Mouse (Mus musculus) macrophage (primary cell): ENCODE results near the gene Sik3. TPM values are rescaled to one million over a fixed set of nuclear protein-coding genes. Genes with fewer than 3 reads are reported as not detected.
"Not testable (repeated sequence)": the region's sequence is repeated elsewhere in the genome, so short reads cannot be mapped to it uniquely, and the experiment has no call there.

Experiments used
- H3K27ac ChIP-seq: fragments of 350-480 bp; formaldehyde crosslinking; 2 replicates; pipeline ENCODE4 v1.9.0; 2021
- H3K36me3 ChIP-seq: fragments of 350-480 bp; formaldehyde crosslinking; 2 replicates; pipeline ENCODE4 v1.9.0; 2021; ENCODE audit errors: inconsistent target
- H3K4me3 ChIP-seq: fragments of 350-480 bp; formaldehyde crosslinking; 2 replicates; pipeline ENCODE4 v1.9.0; 2021; ENCODE audit errors: inconsistent target
- H3K79me2 ChIP-seq: fragments of 350-480 bp; formaldehyde crosslinking; 2 replicates; pipeline ENCODE4 v1.9.0; 2021; ENCODE audit errors: inconsistent target
- WGBS: methylation state at CpG from one replicate; pipeline ENCODE4 v1.1.7; 2026; ENCODE audit warnings: inconsistent platforms; ENCODE audit not compliant: missing documents; 5-methylcytosine and 5-hydroxymethylcytosine counted together
- polyA plus RNA-seq: library from polyadenylated mRNA; stranded (reverse); fragments of 250-400 nt; gene quantifications from 3 replicates; pipeline ENCODE4 v1.2.4, GENCODE M21; 2018; ENCODE audit warnings: inconsistent platforms

The Sik3 gene
- polyA plus RNA-seq, 1 experiment from 2014 or later: 34.1 TPM

DNA sequence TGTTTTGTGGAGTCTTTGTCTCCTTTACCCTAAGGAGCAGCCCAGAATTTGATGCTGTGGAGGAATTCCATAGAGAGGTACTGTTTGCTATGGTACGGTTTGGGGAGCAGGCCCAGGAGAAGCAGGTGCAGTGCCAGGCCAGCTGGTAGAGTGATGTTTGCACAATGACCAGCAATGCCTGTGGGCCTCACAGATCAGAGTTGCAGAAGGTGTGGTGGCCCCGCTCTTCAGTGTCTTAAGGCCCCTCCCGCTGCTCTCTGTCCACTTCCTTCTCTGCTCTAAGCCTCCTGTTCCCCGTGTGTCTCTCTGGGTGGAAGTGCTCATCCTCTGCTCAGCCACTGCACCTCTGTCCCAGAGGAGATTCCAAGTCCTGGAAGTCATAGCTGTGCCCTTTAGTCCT lies 108.9 kb downstream of the Sik3 start:
- 21% methylated on average over 4 of the region's 4 CpGs for WGBS
- Histone ChIP-seq H3K79me2 (peaks cover 43% of the 10 kb centered on the region; the same call in 1 of the 2 replicates), H3K27ac (peak overlapping the region; percentile 75), H3K36me3 (peaks cover 12% of the 10 kb centered on the region; the same call in 1 of the 2 replicates), H3K4me3 (no peak overlapping the region)

DNA sequence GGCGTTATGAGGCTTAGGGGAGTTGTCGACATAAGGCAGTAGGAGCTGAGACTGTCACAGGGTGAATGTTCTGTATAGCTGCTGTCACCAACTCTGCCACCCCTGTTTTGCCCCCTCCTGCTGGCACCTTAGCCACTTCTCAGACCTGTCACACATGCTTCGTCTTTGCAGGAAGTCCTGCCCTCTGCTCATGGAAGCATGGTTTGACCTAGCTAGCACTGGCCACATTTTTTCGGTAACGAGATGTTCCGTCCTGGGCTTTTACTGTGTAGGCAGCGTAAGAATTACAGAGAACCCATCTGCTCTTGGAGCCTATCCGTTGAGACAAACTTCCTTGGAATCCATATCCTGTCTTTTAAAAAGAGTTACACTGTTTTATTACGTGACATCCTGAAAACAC lies 110.1 kb downstream of the Sik3 start:
- Histone ChIP-seq H3K4me3 (no peak overlapping the region), H3K36me3 (peaks cover 16% of the 10 kb centered on the region)
- 89% methylated on average over 8 of the region's 9 CpGs for WGBS

DNA sequence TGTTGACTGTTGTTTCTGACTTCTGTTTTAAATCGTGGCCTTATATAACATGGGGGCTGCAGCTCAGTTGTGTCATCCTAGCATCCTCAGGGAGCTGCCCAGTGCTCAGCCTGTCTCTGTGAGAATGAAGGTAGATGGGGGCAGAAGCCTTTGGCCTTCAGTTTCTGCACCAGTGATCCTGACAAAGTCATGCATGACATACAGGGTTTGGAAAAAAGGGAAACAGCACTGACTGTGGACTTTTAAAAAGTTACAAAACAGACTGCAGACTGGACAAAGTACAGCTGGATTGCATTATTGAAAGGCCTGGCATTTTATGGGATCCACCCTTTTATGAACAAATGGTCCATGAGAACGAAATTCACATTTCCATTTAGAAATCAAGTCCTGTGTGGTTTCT lies 113.7 kb downstream of the Sik3 start:
- H3K27ac ChIP-seq: no peak overlapping the region
- 82% methylated on average over 2 of the region's 2 CpGs for WGBS
- H3K36me3 ChIP-seq: peaks cover 31% of the 10 kb centered on the region
- no peak overlapping the region for H3K4me3 ChIP-seq
- H3K79me2 ChIP-seq: peaks cover 17% of the 10 kb centered on the region; the same call in 1 of the 2 replicates

More for the DNA sequence above, 110.1 kb downstream of the Sik3 start:
- Histone ChIP-seq H3K27ac (no peak overlapping the region), H3K79me2 (peaks cover 30% of the 10 kb centered on the region; the same call in 1 of the 2 replicates)

DNA sequence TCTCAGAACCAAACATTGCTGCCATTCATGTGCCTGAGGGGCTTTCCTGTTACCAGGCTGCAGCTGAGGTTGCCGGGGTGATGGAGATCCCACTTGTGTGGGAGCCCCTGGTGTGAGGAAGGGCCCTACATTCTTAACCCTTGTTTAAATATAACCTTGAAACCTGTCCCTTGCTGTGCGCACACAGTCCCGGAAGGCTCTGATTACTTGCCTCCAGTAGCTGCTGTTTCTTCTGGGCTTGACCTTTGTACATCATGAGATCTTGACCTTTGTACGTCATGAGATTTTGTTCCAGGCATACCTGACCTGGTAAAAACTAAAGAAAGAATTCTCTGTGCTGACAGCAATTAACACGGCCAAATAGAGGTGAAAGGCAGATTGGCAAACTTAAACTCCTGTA lies 114.7 kb downstream of the Sik3 start:
- H3K79me2 ChIP-seq: peaks cover 7% of the 10 kb centered on the region; the same call in 1 of the 2 replicates
- no peak overlapping the region for H3K4me3 ChIP-seq
- H3K27ac ChIP-seq: no peak overlapping the region
- WGBS: 92% methylated on average over 5 of the region's 5 CpGs
- H3K36me3 ChIP-seq: peaks cover 32% of the 10 kb centered on the region

DNA sequence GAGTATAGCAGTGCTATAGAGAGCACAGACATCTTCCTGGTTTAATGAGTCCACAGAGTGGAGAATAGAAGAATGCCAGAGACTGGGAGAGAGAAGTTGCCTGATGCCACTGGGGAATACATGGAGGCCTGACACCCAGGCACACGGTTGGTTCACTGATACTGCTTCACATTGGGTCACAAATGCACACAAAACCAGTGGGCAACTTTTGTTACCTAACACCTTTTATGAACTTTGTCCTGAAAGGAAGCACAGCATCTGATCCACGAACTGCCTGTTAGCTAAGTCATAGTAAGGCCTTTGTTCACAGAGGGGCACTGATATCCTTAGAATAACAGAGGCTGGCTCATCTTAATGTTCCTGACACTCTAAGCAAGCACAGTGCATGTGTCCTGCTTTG lies 116.6 kb downstream of the Sik3 start:
- H3K36me3 ChIP-seq: peaks cover 25% of the 10 kb centered on the region
- H3K79me2 ChIP-seq: no peaks in the 10 kb centered on the region
- no peak overlapping the region for H3K27ac ChIP-seq
- H3K4me3 ChIP-seq: no peak overlapping the region
- WGBS: 100% methylated on average over 2 of the region's 2 CpGs

DNA sequence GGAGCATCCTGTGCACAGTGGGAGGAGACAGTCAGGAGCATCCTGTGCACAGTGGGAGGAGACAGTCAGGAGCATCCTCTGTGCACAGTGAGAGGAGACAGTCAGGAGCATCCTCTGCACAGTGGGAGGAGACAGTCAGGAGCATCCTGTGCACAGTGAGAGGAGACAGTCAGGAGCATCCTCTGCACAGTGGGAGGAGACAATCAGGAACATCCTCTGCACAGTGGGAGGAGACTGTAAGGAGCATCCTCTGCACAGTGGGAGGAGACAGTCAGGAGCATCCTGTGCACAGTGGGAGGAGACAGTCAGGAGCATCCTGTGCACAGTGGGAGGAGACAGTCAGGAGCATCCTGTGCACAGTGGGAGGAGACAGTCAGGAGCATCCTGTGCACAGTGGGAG lies 120.2 kb downstream of the Sik3 start:
- H3K79me2 ChIP-seq, H3K4me3 ChIP-seq, H3K27ac ChIP-seq: not testable (repeated sequence)
- H3K36me3 ChIP-seq: 0 out of 2 replicates have a peak, but pooled peaks cover 16% of the 10 kb centered on the region

DNA sequence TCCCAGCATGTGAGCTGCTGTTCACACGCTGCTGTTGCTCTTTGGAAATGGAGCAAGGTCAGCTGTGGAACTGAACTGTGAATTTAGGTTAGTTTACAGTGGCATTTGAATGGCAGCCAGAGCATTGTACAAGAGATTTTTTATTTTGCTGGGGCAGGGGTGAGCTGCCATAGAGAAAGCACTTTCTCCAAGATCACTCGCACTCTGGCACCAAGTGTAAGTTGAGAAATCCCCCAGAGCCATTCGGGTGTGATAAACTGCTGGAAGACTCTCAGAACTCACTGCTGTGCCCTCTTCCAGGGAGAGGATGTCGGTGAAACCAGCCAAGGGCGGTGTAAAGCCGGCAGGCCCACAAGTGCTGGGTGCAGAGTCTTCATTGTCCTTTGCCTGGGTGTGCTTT lies 126.2 kb downstream of the Sik3 start:
- no peak overlapping the region for H3K4me3 ChIP-seq
- no peaks in the 10 kb centered on the region for H3K79me2 ChIP-seq
- H3K36me3 ChIP-seq: no peaks in the 10 kb centered on the region
- H3K27ac ChIP-seq: no peak overlapping the region
- 98% methylated on average over 6 of the region's 6 CpGs for WGBS

DNA sequence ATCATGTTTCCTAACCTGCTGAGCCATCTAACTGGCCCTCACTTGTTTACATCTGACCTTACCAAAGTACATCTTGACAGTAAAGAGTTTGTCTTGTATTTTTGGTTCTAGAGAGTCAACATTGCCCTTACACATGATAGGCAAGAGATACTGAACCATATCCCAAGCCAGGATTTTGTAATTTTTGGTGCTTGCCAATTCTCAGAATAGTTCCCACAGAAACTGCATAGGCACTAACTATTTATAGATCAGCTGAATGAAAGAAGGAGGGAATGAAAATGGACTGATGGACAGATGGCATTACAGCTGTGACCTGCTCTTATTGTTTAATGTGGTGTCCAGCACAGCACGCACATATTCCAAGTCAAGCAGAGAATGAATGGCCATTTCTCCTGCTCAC lies 128.2 kb downstream of the Sik3 start:
- H3K36me3 ChIP-seq: no peaks in the 10 kb centered on the region
- no peak overlapping the region for H3K27ac ChIP-seq
- no peaks in the 10 kb centered on the region for H3K79me2 ChIP-seq
- no peak overlapping the region for H3K4me3 ChIP-seq
- WGBS: 94% methylated on average over 1 of the region's 1 CpGs

DNA sequence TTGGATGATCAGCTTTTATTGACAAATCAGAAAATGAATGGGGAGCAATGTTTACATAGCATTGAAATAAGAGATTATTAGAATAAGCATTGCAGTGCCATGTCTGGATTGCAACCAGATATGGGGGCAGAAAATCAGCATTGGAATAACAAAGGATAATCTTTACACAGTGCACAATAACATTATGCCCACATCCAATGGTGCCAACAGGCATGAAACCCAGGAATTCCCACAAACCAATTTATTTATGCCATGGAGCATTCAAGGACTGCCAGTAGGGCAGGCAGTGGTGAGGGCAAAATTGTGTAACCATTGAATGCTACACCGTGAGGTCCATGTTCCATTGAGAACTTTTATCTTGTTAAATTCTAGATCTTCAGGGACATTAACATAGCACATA lies 129.4 kb downstream of the Sik3 start:
- Histone ChIP-seq H3K36me3 (no peaks in the 10 kb centered on the region), H3K4me3 (no peak overlapping the region), H3K27ac (no peak overlapping the region), H3K79me2 (no peaks in the 10 kb centered on the region)
- 80% methylated on average over 1 of the region's 1 CpGs for WGBS

DNA sequence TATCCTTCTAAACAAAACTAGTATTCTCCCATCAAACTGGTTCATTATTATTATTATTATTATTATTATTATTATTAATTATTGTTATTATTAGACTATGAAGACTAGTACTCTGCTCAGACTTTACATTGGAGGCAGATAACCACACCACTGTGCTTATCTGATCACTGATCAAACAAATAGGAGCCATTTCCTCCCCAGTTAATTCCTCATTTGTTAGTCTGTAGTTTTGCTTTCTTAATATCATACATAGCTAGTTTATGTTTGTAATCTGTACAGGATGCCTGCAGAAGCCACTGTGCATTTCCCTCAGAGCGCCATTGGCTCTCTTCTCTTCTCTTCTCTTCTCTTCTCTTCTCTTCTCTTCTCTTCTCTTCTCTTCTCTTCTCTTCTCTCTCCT lies 129.9 kb downstream of the Sik3 start:
- Histone ChIP-seq H3K79me2 (no peaks in the 10 kb centered on the region), H3K36me3 (no peaks in the 10 kb centered on the region), H3K27ac (no peak overlapping the region), H3K4me3 (no peak overlapping the region)
- WGBS: 88% methylated on average over 1 of the region's 1 CpGs

DNA sequence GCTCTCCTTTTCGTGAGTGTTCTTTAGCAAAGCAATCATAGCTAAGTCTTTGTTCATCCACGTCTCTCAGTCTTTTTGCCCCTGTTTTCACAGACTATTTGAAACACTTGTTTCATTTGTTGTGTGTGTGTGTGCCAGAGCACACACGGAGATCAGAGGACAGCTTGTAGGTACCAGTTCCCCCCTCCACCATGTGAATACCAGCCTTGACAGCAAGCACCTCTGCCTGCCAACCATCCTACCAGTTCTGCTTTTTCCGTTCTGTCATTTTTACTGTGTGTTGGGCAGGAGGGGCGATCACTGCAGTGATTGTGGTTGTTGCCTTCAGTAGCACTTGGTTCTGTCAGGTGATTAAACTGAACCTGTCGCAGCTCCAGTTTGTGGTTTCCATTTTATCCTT lies 132.4 kb downstream of the Sik3 start:
- H3K27ac ChIP-seq: no peak overlapping the region
- H3K79me2 ChIP-seq: no peaks in the 10 kb centered on the region; the same call in 1 of the 2 replicates
- H3K4me3 ChIP-seq: no peak overlapping the region
- no peaks in the 10 kb centered on the region for H3K36me3 ChIP-seq
- WGBS: 41% methylated on average over 6 of the region's 6 CpGs

DNA sequence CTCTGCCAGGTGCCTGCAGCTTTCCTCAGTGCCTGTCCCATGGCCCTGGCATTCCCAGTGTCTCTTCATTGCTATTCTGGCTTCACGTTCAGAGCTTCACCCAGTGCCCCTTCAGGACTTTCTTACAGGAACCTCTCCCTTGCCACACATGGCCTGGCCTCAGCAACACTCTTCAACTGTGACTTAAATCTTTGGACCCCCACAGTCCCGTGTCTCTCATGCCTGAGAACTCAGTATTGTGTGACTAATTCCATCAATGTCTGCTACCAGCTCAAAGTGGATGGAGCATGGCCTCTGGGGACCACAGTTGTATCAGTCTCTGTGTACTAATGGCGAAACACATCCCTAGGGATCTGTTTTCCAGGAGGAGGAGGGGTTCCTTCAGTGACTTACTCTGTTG lies 133.8 kb downstream of the Sik3 start:
- no peak overlapping the region for H3K27ac ChIP-seq
- H3K79me2 ChIP-seq: no peaks in the 10 kb centered on the region; the same call in 1 of the 2 replicates
- no peak overlapping the region for H3K4me3 ChIP-seq
- WGBS: 98% methylated on average over 3 of the region's 3 CpGs
- H3K36me3 ChIP-seq: no peaks in the 10 kb centered on the region

DNA sequence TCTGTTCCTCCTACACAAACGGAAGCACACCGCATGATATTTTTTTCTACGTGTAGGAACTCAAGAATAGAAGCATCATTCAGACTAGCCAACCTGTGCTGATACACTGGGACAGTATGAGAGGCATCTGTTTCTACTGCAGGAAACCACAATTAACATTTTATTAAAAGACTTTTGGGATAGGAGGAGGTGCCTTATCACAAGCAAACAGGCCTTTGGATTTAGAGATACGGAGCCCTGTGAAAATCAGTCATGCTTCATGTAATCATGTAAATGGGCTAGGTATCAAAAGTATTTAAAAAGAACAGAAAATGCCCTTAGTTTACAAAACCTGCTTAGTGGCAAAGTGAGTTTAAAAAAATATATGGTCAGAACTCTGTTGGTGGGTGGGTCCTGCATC lies 136.1 kb downstream of the Sik3 start:
- no peak overlapping the region for H3K27ac ChIP-seq
- peaks cover 11% of the 10 kb centered on the region; the same call in 1 of the 2 replicates for H3K79me2 ChIP-seq
- WGBS: 97% methylated on average over 4 of the region's 4 CpGs

DNA sequence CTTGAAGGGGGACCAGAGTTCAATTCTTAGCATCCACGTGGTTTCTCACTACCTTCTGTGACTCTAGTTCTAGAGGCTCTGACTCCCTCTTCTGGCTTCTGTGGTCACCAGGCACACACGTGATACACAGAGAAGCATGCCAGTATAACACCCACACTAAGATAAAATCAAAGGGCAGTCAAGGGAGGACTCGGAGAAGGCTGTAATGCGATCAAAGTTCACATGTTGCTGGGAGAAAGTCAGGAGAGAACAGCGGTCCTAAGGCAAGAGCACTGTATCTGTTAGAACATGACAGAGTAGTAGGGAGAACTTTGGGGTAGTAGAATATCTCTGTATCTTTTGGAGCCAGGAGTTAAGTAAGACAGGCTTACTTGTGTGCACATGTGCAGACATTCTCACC lies 136.8 kb downstream of the Sik3 start:
- 78% methylated on average over 5 of the region's 5 CpGs for WGBS
- Histone ChIP-seq H3K4me3 (no peak overlapping the region), H3K27ac (no peak overlapping the region), H3K79me2 (peaks cover 11% of the 10 kb centered on the region; the same call in 1 of the 2 replicates), H3K36me3 (no peaks in the 10 kb centered on the region)

More for the DNA sequence above, 136.1 kb downstream of the Sik3 start:
- H3K36me3 ChIP-seq: no peaks in the 10 kb centered on the region
- no peak overlapping the region for H3K4me3 ChIP-seq

DNA sequence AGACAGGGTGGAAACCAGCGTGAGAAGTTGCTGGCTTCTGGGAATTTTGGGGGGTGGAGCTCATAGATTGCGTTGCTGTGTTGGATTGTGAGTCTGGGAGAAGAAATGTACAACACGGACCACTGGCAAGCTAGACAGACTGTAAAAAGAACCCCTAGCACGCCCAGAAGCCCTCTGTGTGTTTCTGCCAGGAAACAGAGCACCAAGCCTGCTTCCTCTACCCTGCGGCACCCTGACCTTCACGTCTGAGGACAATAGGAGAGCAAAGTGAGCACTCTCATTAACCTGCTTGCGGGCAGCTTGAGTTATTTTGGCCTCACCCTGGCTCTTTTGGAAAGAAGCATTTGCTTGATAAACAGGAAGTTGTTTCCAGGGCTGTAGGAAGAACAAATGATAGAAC lies 137.5 kb downstream of the Sik3 start:
- Histone ChIP-seq H3K4me3 (no peak overlapping the region), H3K27ac (no peak overlapping the region)
- WGBS: 30% methylated on average over 7 of the region's 7 CpGs

More for the DNA sequence above, 137.5 kb downstream of the Sik3 start:
- Histone ChIP-seq H3K36me3 (no peaks in the 10 kb centered on the region), H3K79me2 (peaks cover 11% of the 10 kb centered on the region; the same call in 1 of the 2 replicates)
